Mouse (Mus musculus): ENCODE measurements around the gene Olfr63.
"Not testable (repeated sequence)": the region's sequence is repeated elsewhere in the genome, so short reads cannot be mapped to it uniquely, and the experiment has no call there.

Gene Olfr63

GRCm38 (mm10) chr17:33264376-33264775, at the start of gene Olfr63:
Olfr63 (plus strand) TSS chr17:33264676.
- no peak for DNase-seq (ENCODE audit: low spot score)

- no peak for DNase-seq (ENCODE audit: low spot score)
Measured at GRCm38 (mm10) chr17:33221590-33221989, 42.9 kb upstream of the Olfr63 start, which contains the start of gene Olfr1564. Olfr1564 (minus strand) TSS chr17:33221690.

GRCm38 (mm10) chr17:33236646-33237045, 27.8 kb upstream of the Olfr63 start:
- not testable (repeated sequence) for DNase-seq (ENCODE audit: low spot score)

GRCm38 (mm10) chr17:33254530-33255318, 9.8 kb upstream of the Olfr63 start, which contains the start of gene Zfp955a:
Zfp955a (minus strand) TSS chr17:33255145.
- not testable (repeated sequence) for DNase-seq (ENCODE audit: low spot score)

- not testable (repeated sequence) for DNase-seq (ENCODE audit: low spot score)
Measured at GRCm38 (mm10) chr17:33255319-33255657, 9.2 kb upstream of the Olfr63 start.

GRCm38 (mm10) chr17:33268907-33269306, 4.4 kb downstream of the Olfr63 start:
- DNase-seq (ENCODE audit: low spot score) = no peak

- not testable (repeated sequence) for DNase-seq (ENCODE audit: low spot score)
Measured at GRCm38 (mm10) chr17:33289039-33289875, 24.8 kb downstream of the Olfr63 start, which contains the start of gene Zfp955b. Zfp955b (plus strand) TSS chr17:33289544.

- not testable (repeated sequence) for DNase-seq (ENCODE audit: low spot score)
Measured at GRCm38 (mm10) chr17:33289876-33290149, 25.3 kb downstream of the Olfr63 start.
